ENCODE assay signal across 8 mouse cellular contexts in genomic region chr9:65828511-65828910, GRCm38 (mm10). TPM values are rescaled to one million over a fixed set of nuclear protein-coding genes. Genes with fewer than 3 reads are reported as not detected.
DNase-seq lines count a peak whose midpoint lies in the region; ATAC-seq lines count a peak whose summit lies in the region.
"Had no signal": no experiment of that assay in that cellular context is flagged by ENCODE, and none has a peak within 500 bp of the region (broad histone marks: within the 10 kb centered on the region; RNA-seq: fewer than 3 reads in every experiment).

No protein-coding gene starts in this region.

- H3K27me3 ChIP-seq in hindbrain, embryonic 14.5 days (ENCODE audit: control insufficient read depth, insufficient read depth, low read length): no peaks in the 10 kb centered on the region

- ATAC-seq in hindbrain, embryonic 14.5 days (ENCODE audit: low FRiP score): no peak
- ATAC-seq in megakaryocyte progenitor cell, adult 5-6 weeks (replicated peaks; ENCODE audit: poor library complexity): peak; percentile 10; the same call in 1 of the 2 replicates

- 52% methylated on average over 3 of the region's 3 CpGs for WGBS in hindbrain, embryonic 14.5 days

- no peak overlapping the region for H3K9ac ChIP-seq in hindbrain, embryonic 14.5 days

- peaks cover 36% of the 10 kb centered on the region for H3K4me1 ChIP-seq in hindbrain, embryonic 14.5 days (replicated peaks; ENCODE audit: control insufficient read depth, insufficient read depth, low read length)

- no peaks in the 10 kb centered on the region for H3K9me3 ChIP-seq in hindbrain, embryonic 14.5 days (ENCODE audit: control insufficient read depth, low read length)

- peak; percentile 52 for DNase-seq in CD4-positive, CD25-positive, alpha-beta regulatory T cell, adult 2 months (ENCODE audit: low read depth, low spot score)
- DNase-seq in MN1 (ENCODE audit: low spot score): peak; percentile 33
- no peak for DNase-seq in hindbrain, embryonic 14.5 days (ENCODE audit: low spot score)
- no peak for DNase-seq in layer of hippocampus, adult 18-20 months (ENCODE audit: low spot score in 2 of 2)
- no peak for DNase-seq in cerebellum, adult 8-10 months
- no peak for DNase-seq in frontal cortex, postnatal 14 days (ENCODE audit: low spot score in 2 of 2)
- DNase-seq: gastrocnemius, postnatal 14 days had no signal

- peak overlapping the region; percentile 82 for H3K4me2 ChIP-seq in hindbrain, embryonic 14.5 days (replicated peaks)

- H3K36me3 ChIP-seq in hindbrain, embryonic 14.5 days (replicated peaks; ENCODE audit: control insufficient read depth, insufficient read depth): no peaks in the 10 kb centered on the region

- H3K27ac ChIP-seq in hindbrain, embryonic 14.5 days: no peak overlapping the region

- H3K4me3 ChIP-seq in hindbrain, embryonic 14.5 days (replicated peaks; ENCODE audit: low read length): peak overlapping the region; percentile 84; the same call in 1 of the 2 replicates

RNA-seq across cellular contexts. Expression of gene Zfp609, which starts 1.1 kb away (rescaled TPM):
- 8.0 and 8.8 TPM in 2 replicates for polyA plus RNA-seq in hindbrain, embryonic 14.5 days (2014; fragmentation: Nextera tagmentation; extraction: Ambion mirVana)
- 22.6 and 23.3 TPM in 2 replicates for total RNA-seq in megakaryocyte progenitor cell, adult 5-6 weeks (2015)
- 5.5 and 6.8 TPM in 2 replicates for total RNA-seq in megakaryocyte progenitor cell, adult 5-6 weeks (2017)
- total RNA-seq in layer of hippocampus, adult 18-20 months (2021): 10 to 100 TPM; 56.2 to 58.6 TPM

Comparison
In these comparisons a context has a peak if more than half of its experiments do, and no peak if none do; other contexts are left out.
1. DNase-seq: peak in CD4-positive, CD25-positive, alpha-beta regulatory T cell, adult 2 months (single experiment) and MN1 (single experiment); none in hindbrain, embryonic 14.5 days (single experiment), layer of hippocampus, adult 18-20 months (0 of 2), cerebellum, adult 8-10 months (single experiment) and frontal cortex, postnatal 14 days (0 of 2).